Mouse (Mus musculus): ENCODE measurements around the gene Prr9. TPM values are rescaled to one million over a fixed set of nuclear protein-coding genes. Genes with fewer than 3 reads are reported as not detected.

Prr9 gene
- not detected for polyA plus RNA-seq (2014; fragmentation: Illumina TruSeq; extraction: RNeasy Lipid Tissue Mini Kit (QIAGEN cat#74804); ENCODE audit: low read depth, low replicate concordance)

DNA sequence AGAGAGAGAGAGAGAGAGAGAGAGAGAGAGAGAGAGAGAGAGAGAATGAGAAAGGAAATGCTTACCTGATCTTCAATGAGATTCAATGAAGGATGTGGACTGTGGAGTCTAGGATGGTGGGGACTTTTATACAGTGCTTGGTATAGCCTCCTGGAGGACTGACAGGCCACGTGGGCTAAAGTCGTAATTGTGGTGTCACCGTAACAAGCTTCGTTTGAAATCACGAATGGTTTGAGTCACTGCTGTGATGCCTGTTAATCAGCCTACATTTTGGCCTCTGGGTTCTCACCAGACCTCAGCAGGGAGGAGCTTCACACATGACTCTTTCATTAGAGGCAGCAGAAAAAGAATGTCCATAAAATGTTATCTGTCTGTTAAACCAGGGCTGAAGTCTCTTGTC, at the start of gene Prr9:
TSS of gene Prr9 (minus strand) at position 101 of the 400 bp plus-strand sequence.

DNA sequence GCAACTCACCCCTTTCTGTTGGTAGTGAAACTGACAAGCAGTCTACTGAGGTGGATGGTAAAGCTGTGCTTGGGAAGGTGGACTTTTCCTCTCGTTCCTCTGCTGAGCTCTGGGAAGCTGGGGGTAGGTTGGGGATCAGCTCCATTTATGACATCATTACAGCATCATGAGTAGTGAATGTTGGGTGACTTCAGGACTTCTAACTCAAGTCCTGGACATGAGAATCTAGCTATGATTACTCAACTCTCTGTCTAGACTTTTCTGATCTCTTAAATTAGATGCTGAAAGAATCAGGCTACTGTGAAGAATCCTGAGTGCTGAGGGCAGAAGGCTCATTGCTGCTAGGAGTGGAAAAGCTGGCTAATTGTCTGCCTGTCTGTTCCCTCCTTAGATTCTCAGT, 18.9 kb upstream of the Prr9 start, which contains the start of gene Lelp1:
TSS of gene Lelp1 (minus strand) at position 101 of the 400 bp plus-strand sequence.

DNA sequence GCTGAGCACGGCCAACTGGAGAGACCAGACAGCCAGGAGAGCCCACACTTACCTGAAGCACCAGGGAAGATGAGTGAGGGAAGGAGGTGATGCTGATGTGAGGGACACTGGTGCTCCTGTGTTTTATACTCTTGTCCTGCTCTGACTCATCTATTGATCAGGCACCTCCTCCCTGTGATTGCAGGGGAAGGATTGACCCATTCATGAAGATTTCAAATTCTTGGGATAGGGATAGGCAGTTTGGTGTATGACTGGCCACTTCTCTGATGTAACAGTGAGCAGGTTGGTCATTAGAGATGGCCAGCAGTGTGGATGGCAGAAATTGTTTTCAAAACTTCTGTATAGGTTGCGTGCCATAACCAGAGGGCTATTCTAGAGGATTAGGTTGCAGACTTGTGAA, 40.7 kb downstream of the Prr9 start, which contains the start of gene Lor:
TSS of gene Lor (minus strand) at position 101 of the 400 bp plus-strand sequence.

Other genes with a start within 250 kb of the Prr9 start
- not detected for gene Pglyrp3, start 109.4 kb downstream of the Prr9 start, polyA plus RNA-seq (2014; fragmentation: Illumina TruSeq; extraction: RNeasy Lipid Tissue Mini Kit (QIAGEN cat#74804); ENCODE audit: low read depth, low replicate concordance)
- not detected for gene Lor, start 40.8 kb downstream of the Prr9 start, polyA plus RNA-seq (2014; fragmentation: Illumina TruSeq; extraction: RNeasy Lipid Tissue Mini Kit (QIAGEN cat#74804); ENCODE audit: low read depth, low replicate concordance)
- not detected for gene Lelp1, start 18.8 kb upstream of the Prr9 start, polyA plus RNA-seq (2014; fragmentation: Illumina TruSeq; extraction: RNeasy Lipid Tissue Mini Kit (QIAGEN cat#74804); ENCODE audit: low read depth, low replicate concordance)
- not detected for gene Sprr2a1, start 91.9 kb upstream of the Prr9 start, polyA plus RNA-seq (2014; fragmentation: Illumina TruSeq; extraction: RNeasy Lipid Tissue Mini Kit (QIAGEN cat#74804); ENCODE audit: low read depth, low replicate concordance)
- gene Sprr2a2, start 92.0 kb upstream of the Prr9 start, polyA plus RNA-seq (2014; fragmentation: Illumina TruSeq; extraction: RNeasy Lipid Tissue Mini Kit (QIAGEN cat#74804); ENCODE audit: low read depth, low replicate concordance) = 2.5 TPM
- gene Sprr2a3, start 161.5 kb upstream of the Prr9 start, polyA plus RNA-seq (2014; fragmentation: Illumina TruSeq; extraction: RNeasy Lipid Tissue Mini Kit (QIAGEN cat#74804); ENCODE audit: low read depth, low replicate concordance) = not detected
- gene Sprr2b, start 192.7 kb upstream of the Prr9 start, polyA plus RNA-seq (2014; fragmentation: Illumina TruSeq; extraction: RNeasy Lipid Tissue Mini Kit (QIAGEN cat#74804); ENCODE audit: low read depth, low replicate concordance) = not detected
- not detected for gene Sprr2d, start 215.2 kb upstream of the Prr9 start, polyA plus RNA-seq (2014; fragmentation: Illumina TruSeq; extraction: RNeasy Lipid Tissue Mini Kit (QIAGEN cat#74804); ENCODE audit: low read depth, low replicate concordance)
- not detected for gene Sprr2e, start 228.2 kb upstream of the Prr9 start, polyA plus RNA-seq (2014; fragmentation: Illumina TruSeq; extraction: RNeasy Lipid Tissue Mini Kit (QIAGEN cat#74804); ENCODE audit: low read depth, low replicate concordance)
- not detected for gene Sprr2f, start 241.2 kb upstream of the Prr9 start, polyA plus RNA-seq (2014; fragmentation: Illumina TruSeq; extraction: RNeasy Lipid Tissue Mini Kit (QIAGEN cat#74804); ENCODE audit: low read depth, low replicate concordance)

All from heart, adult 10 weeks (tissue).